Mouse (Mus musculus) erythroblast, embryonic 14.5 days (primary cell): Measurements from ENCODE around the gene Cd83.

Experiments
- GATA1 ChIP-seq: IDR thresholded peaks from 2 replicates; pipeline ENCODE4 v1.6.1; 2012; ENCODE audit warnings: low read length, inconsistent platforms, mixed read lengths
- TAL1 ChIP-seq: IDR thresholded peaks from 3 replicates; pipeline ENCODE4 v1.6.1; 2012; ENCODE audit warnings: low read length, inconsistent platforms, mixed read lengths

GRCm38 (mm10) chr13:43750966-43751365, 33.6 kb upstream of the Cd83 start:
- no peak for TF ChIP-seq TAL1
- TF ChIP-seq GATA1: no peak
